Mouse (Mus musculus): ENCODE measurements around the gene Pdia2. TPM values are rescaled to one million over a fixed set of nuclear protein-coding genes. Genes with fewer than 3 reads are reported as not detected.

The Pdia2 gene
- polyA plus RNA-seq (2016; fragmentation: Nextera tagmentation; extraction: Ambion mirVana): 2.0 and 2.4 TPM in 2 replicates

DNA sequence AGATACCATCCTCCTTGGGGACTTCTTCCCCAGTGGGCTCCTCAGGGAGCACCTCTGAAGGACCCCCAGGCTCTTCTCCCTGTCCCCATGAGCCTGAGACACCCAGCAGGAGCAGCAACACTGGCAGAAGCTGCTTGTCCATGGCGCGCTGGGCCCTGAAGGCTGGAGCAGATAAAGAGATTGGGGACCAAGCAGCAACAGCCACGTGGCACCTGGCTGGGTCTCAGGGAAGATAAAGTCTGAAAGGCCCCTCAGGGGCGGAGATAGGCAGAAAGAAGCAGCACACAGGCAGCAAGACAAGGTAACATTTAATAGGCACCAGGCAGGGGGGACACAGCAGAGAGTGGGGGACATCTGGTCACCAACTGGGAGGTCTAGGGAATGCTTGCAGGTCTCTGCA, at the start of gene Pdia2:
Gene Pdia2, minus strand, starts transcription at position 196 of the 400 bp plus-strand sequence.
- Histone ChIP-seq H3K36me3 (peaks cover 41% of the 10 kb centered on the region), H3K27ac (peak within 1 kb of the TSS; percentile 7; the same call in 1 of the 2 replicates), H3K27me3 (ENCODE audit: insufficient read depth, poor library complexity, severe bottlenecking) (peaks cover 52% of the 10 kb centered on the region), H3K4me1 (peaks cover 31% of the 10 kb centered on the region), H3K4me3 (no peak within 1 kb of the TSS), H3K9me3 (no peaks in the 10 kb centered on the region)
- WGBS: 44% methylated on average over 4 of the region's 4 CpGs
- no peak for DNase-seq (ENCODE audit: low spot score)

DNA sequence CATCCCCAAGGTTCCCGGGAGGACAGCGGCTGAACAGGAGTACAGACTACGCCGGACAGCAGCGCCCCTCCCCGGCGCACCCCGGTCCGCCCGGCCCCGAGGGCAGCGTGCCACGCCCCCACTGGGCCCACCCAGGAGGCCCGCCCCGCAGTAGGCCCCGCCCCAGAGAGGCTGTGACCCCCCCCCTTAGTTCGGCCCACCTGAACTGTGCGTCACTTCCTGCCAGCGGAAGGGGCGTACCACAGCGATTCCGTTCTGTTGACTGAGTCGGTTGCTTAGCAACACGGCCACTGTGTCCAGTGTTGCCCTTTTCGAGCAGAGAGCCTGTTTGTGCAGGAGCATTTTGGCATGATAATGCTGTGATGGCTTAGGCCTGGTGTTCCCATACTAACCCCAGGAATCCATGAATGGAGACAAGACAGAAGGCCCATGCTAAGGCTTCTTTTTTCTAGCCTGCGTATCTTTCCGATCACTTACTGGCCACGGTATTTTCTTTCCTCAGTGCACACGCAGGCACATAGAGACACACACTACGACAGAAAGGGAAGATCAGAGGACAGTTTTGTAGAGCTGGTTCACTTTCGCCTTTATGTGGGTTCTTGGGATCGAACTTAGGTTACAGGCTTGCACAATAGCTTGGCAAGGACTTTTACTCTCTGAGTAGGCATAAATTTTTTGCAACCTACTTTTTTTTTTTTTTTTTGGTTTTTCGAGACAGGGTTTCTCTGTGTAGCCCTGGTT, 45.4 kb upstream of the Pdia2 start, which contains the start of gene Fam234a:
Gene Fam234a, minus strand, starts transcription at position 142 of the 741 bp plus-strand sequence.
- WGBS: 6% methylated on average over 33 of the region's 33 CpGs
- peak; percentile 99 for DNase-seq (ENCODE audit: low spot score)
- Histone ChIP-seq H3K4me1 (peaks cover 16% of the 10 kb centered on the region), H3K27me3 (ENCODE audit: insufficient read depth, poor library complexity, severe bottlenecking) (no peaks in the 10 kb centered on the region), H3K27ac (peak within 1 kb of the TSS; percentile 86), H3K9me3 (no peaks in the 10 kb centered on the region), H3K36me3 (no peaks in the 10 kb centered on the region), H3K4me3 (peak within 1 kb of the TSS; percentile 81)

GRCm38 (mm10) chr17:26243471-26244100, 44.7 kb upstream of the Pdia2 start:
- H3K9me3 ChIP-seq: no peaks in the 10 kb centered on the region
- H3K27me3 ChIP-seq (ENCODE audit: insufficient read depth, poor library complexity, severe bottlenecking): no peaks in the 10 kb centered on the region
- H3K4me1 ChIP-seq: peaks cover 16% of the 10 kb centered on the region
- peak overlapping the region; percentile 86 for H3K27ac ChIP-seq
- DNase-seq (ENCODE audit: low spot score): no peak
- no peaks in the 10 kb centered on the region for H3K36me3 ChIP-seq
- peak overlapping the region; percentile 81 for H3K4me3 ChIP-seq
- 1% methylated on average over 32 of the region's 32 CpGs for WGBS

DNA sequence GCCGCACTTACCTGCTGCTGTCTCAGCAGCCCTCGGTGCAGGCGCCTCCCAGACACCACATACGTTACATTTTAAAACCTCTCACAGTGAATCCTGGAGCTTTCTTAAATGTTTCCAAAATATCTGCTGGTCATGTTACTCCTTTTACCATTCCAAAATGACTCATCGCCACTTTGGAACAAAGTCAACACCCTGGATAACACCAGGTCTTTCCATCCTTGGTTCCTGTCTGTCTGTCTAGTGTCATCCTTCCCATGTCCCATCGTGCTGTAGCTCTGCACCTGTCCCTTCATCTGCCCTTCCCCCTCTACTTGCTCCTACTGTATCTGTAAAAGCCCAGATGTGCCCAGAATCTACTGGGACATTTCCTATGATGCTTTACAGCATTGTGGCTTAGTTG, 42.1 kb upstream of the Pdia2 start:
- no peak overlapping the region for H3K4me3 ChIP-seq
- H3K36me3 ChIP-seq: no peaks in the 10 kb centered on the region
- WGBS: 66% methylated on average over 6 of the region's 6 CpGs
- H3K4me1 ChIP-seq: peaks cover 16% of the 10 kb centered on the region
- no peaks in the 10 kb centered on the region for H3K9me3 ChIP-seq
- DNase-seq (ENCODE audit: low spot score): no peak
- H3K27ac ChIP-seq: no peak overlapping the region
- no peaks in the 10 kb centered on the region for H3K27me3 ChIP-seq (ENCODE audit: insufficient read depth, poor library complexity, severe bottlenecking)

GRCm38 (mm10) chr17:26240120-26240790, 41.4 kb upstream of the Pdia2 start:
- Histone ChIP-seq H3K27ac (no peak overlapping the region), H3K4me1 (peaks cover 16% of the 10 kb centered on the region), H3K4me3 (no peak overlapping the region), H3K27me3 (ENCODE audit: insufficient read depth, poor library complexity, severe bottlenecking) (no peaks in the 10 kb centered on the region), H3K36me3 (no peaks in the 10 kb centered on the region), H3K9me3 (no peaks in the 10 kb centered on the region)
- no peak for DNase-seq (ENCODE audit: low spot score)
- 50% methylated on average over 6 of the region's 6 CpGs for WGBS

DNA sequence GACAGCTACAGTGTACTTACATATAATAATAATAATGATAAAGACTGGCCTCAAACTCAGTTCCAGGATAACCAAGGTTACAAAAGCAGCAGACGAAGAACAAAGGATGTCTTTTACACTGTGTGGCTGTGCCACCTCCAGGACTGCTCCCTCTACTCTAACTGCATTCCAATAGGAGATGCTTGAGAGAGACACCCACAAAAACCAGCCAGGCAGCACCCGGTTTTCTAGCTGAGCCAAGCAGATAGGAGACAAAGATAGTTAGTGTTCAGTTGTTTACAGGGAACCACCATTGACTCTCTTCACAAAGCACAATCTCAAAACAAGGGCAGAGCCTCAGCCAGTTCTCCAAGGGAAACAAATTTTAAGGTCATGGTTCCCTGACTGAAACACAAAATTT, 40.7 kb upstream of the Pdia2 start:
- no peak overlapping the region for H3K27ac ChIP-seq
- peaks cover 19% of the 10 kb centered on the region for H3K4me1 ChIP-seq
- no peaks in the 10 kb centered on the region for H3K27me3 ChIP-seq (ENCODE audit: insufficient read depth, poor library complexity, severe bottlenecking)
- H3K4me3 ChIP-seq: no peak overlapping the region
- H3K9me3 ChIP-seq: no peaks in the 10 kb centered on the region
- WGBS: 70% methylated on average over 2 of the region's 2 CpGs
- no peak for DNase-seq (ENCODE audit: low spot score)
- no peaks in the 10 kb centered on the region for H3K36me3 ChIP-seq

GRCm38 (mm10) chr17:26237667-26238066, 38.8 kb upstream of the Pdia2 start:
- no peak overlapping the region for H3K4me3 ChIP-seq
- no peak for DNase-seq (ENCODE audit: low spot score)
- no peaks in the 10 kb centered on the region for H3K36me3 ChIP-seq
- 84% methylated on average over 10 of the region's 10 CpGs for WGBS
- no peaks in the 10 kb centered on the region for H3K27me3 ChIP-seq (ENCODE audit: insufficient read depth, poor library complexity, severe bottlenecking)
- no peaks in the 10 kb centered on the region for H3K9me3 ChIP-seq
- H3K4me1 ChIP-seq: peaks cover 10% of the 10 kb centered on the region; the same call in 1 of the 2 replicates
- H3K27ac ChIP-seq: no peak overlapping the region

GRCm38 (mm10) chr17:26235077-26235815, 36.4 kb upstream of the Pdia2 start:
- 64% methylated on average over 13 of the region's 13 CpGs for WGBS
- H3K27ac ChIP-seq: no peak overlapping the region
- no peak overlapping the region for H3K4me3 ChIP-seq
- H3K9me3 ChIP-seq: no peaks in the 10 kb centered on the region
- H3K4me1 ChIP-seq: peaks cover 3% of the 10 kb centered on the region; the same call in 1 of the 2 replicates
- H3K27me3 ChIP-seq (ENCODE audit: insufficient read depth, poor library complexity, severe bottlenecking): no peaks in the 10 kb centered on the region
- H3K36me3 ChIP-seq: no peaks in the 10 kb centered on the region
- no peak for DNase-seq (ENCODE audit: low spot score)

GRCm38 (mm10) chr17:26234386-26234785, 35.5 kb upstream of the Pdia2 start:
- Histone ChIP-seq H3K9me3 (no peaks in the 10 kb centered on the region), H3K36me3 (no peaks in the 10 kb centered on the region), H3K27ac (no peak overlapping the region), H3K4me3 (no peak overlapping the region), H3K27me3 (ENCODE audit: insufficient read depth, poor library complexity, severe bottlenecking) (no peaks in the 10 kb centered on the region), H3K4me1 (peaks cover 3% of the 10 kb centered on the region; the same call in 1 of the 2 replicates)
- WGBS: 89% methylated on average over 8 of the region's 8 CpGs
- DNase-seq (ENCODE audit: low spot score): no peak

- H3K27ac ChIP-seq: no peak overlapping the region
- no peaks in the 10 kb centered on the region for H3K36me3 ChIP-seq
- WGBS: 69% methylated on average over 8 of the region's 8 CpGs
- no peak overlapping the region for H3K4me3 ChIP-seq
- no peak for DNase-seq (ENCODE audit: low spot score)
- peaks cover 3% of the 10 kb centered on the region; the same call in 1 of the 2 replicates for H3K4me1 ChIP-seq
- no peaks in the 10 kb centered on the region for H3K9me3 ChIP-seq
- no peaks in the 10 kb centered on the region for H3K27me3 ChIP-seq (ENCODE audit: insufficient read depth, poor library complexity, severe bottlenecking)
Measured at GRCm38 (mm10) chr17:26232863-26233262, 34.0 kb upstream of the Pdia2 start.

- H3K4me3 ChIP-seq: no peak overlapping the region
- H3K36me3 ChIP-seq: no peaks in the 10 kb centered on the region
- 85% methylated on average over 5 of the region's 5 CpGs for WGBS
- no peak overlapping the region for H3K27ac ChIP-seq
- peaks cover 3% of the 10 kb centered on the region; the same call in 1 of the 2 replicates for H3K4me1 ChIP-seq
- H3K9me3 ChIP-seq: no peaks in the 10 kb centered on the region
- H3K27me3 ChIP-seq (ENCODE audit: insufficient read depth, poor library complexity, severe bottlenecking): no peaks in the 10 kb centered on the region
- DNase-seq (ENCODE audit: low spot score): no peak
Measured at GRCm38 (mm10) chr17:26231156-26231555, 32.3 kb upstream of the Pdia2 start.

GRCm38 (mm10) chr17:26229776-26230175, 30.9 kb upstream of the Pdia2 start:
- H3K27me3 ChIP-seq (ENCODE audit: insufficient read depth, poor library complexity, severe bottlenecking): no peaks in the 10 kb centered on the region
- H3K9me3 ChIP-seq: no peaks in the 10 kb centered on the region
- H3K4me1 ChIP-seq: peaks cover 6% of the 10 kb centered on the region; the same call in 1 of the 2 replicates
- DNase-seq (ENCODE audit: low spot score): no peak
- no peak overlapping the region for H3K27ac ChIP-seq
- H3K4me3 ChIP-seq: no peak overlapping the region
- WGBS: 85% methylated on average over 5 of the region's 5 CpGs
- H3K36me3 ChIP-seq: no peaks in the 10 kb centered on the region
